Mouse (Mus musculus) mouse trophoblast stem cell (cell line): ENCODE measurements around the gene Ctbs.

Experiments
- in situ Hi-C, 2 experiments: fragments of 300-500 bp; cut with MseI, MboI; formaldehyde crosslinking; loops; 2 replicates in 1 of 2; 3 replicates in 1 of 2; pipeline ENCODE4 v1.15.1; 2025

Ctbs gene

GRCm38 (mm10) chr3:146433681-146434350, 15.8 kb upstream of the Ctbs start:
- in situ Hi-C loops: no loop called here

DNA sequence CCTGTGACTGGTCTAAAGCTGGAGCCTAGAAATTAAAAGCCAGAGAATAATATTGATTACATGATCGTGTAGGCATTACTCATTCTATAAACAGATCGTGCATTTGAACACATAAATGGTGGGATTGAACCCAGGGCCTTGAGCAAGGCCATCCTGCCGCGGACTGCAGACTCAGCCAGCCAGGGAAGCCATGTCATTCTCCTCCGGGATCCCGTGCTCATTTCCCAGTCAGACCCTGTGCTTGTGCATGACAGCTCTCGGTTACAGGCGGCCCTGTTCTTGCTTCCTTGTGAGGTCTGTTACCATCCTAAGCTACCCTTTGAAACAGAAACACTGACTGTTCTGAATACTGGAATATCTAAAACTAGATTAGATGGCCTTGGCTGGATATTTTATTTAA, 14.9 kb upstream of the Ctbs start:
- in situ Hi-C loops: no loop called here

DNA sequence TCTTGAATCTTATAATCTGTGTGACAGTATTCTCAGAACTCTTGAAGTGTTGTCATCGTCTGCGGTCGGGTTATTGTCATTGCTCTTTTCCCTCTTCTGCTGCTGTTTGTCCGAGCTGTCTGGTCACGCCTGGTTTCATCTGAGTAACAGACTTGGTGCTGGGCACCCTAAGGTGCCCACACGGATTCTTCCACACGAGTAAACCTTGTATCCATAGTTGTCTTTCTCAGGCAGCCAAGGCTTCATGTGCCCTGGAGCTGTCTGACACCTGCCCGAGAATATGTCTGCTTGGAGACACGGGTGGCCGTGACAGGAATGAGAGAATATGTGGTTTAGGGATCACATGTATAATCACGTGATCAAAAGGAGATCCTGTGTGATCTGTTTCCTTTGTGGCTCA, 14.1 kb upstream of the Ctbs start:
- in situ Hi-C loops: no loop called here

- in situ Hi-C loops: no loop called here
Measured at GRCm38 (mm10) chr3:146436114-146436513, 13.5 kb upstream of the Ctbs start.

DNA sequence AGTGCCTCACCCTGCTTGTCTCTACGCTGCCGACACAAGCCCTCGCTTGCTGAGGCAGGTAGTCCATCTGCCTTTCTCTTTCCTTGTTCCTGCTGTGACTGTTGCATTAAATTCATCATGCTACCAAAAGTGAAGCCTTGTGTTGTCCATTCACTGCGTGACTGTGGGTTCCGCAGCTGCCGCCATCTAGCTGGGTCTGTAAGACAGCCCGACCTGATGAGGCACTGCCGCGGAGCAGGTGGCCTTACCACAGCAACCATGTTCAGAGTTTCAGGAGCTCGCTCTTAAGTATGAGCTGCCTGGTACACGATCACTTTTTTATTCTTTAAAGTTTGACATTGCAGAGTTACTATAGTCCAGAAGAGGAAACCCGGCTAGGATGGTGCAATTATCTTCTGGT, 9.6 kb upstream of the Ctbs start:
- in situ Hi-C loops: no loop called here

GRCm38 (mm10) chr3:146440422-146440821, 9.2 kb upstream of the Ctbs start:
- in situ Hi-C loops: no loop called here

- in situ Hi-C loops: no loop called here
Measured at GRCm38 (mm10) chr3:146442484-146442883, 7.1 kb upstream of the Ctbs start.

GRCm38 (mm10) chr3:146442936-146443335, 6.7 kb upstream of the Ctbs start:
- in situ Hi-C loops: no loop called here

- in situ Hi-C loops: no loop called here
Measured at GRCm38 (mm10) chr3:146443380-146443779, 6.2 kb upstream of the Ctbs start.

GRCm38 (mm10) chr3:146444880-146445279, 4.7 kb upstream of the Ctbs start:
- in situ Hi-C loops: no loop called here

GRCm38 (mm10) chr3:146447156-146447555, 2.4 kb upstream of the Ctbs start:
- in situ Hi-C loops: no loop called here

DNA sequence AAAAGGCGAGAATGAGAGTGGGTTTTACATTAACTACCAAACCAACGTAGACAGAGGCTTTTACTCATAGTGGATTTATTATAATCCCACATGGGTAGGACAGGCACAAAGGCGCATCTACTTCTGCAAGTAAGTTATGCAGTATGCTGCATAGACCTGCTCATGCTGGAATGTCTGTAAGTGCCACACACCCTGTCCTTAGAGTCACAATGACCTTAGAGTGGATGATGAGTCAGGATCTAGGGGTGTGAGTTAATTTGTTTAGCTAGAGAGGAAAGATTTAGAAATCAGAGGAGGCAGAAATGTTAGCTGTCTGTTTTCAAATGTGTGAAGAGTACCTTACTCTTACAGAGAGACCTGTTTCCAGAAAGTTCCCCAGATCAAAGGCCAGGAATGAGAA, 2.0 kb upstream of the Ctbs start:
- in situ Hi-C loops: no loop called here

- in situ Hi-C loops: no loop called here
Measured at GRCm38 (mm10) chr3:146448372-146448771, 1.2 kb upstream of the Ctbs start.

DNA sequence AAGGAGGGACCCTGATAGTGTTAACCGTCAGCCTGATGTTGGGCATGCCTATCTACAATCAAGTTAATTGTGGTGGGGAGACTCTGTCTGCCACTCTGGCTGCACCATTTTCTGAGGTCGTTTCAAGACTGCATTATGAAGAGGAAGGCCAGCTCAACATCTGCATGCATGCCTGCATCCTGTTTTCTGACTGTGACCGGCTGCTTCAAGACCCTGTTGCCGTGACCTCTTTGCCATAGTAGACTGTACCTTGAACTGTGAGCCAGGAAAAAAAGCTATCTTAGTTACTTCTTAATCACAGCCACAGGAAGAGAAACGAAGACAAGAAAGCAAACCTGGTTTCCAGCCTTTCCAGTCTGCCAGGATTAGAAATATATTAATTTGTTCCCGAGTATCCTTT, 626 bp upstream of the Ctbs start:
- in situ Hi-C loops: no loop called here

- in situ Hi-C loops: no loop called here
Measured at GRCm38 (mm10) chr3:146450371-146450841, 811 bp downstream of the Ctbs start.

GRCm38 (mm10) chr3:146451375-146451774, 1.8 kb downstream of the Ctbs start:
- in situ Hi-C loops: no loop called here

- in situ Hi-C loops: no loop called here
Measured at GRCm38 (mm10) chr3:146462939-146463338, 13.3 kb downstream of the Ctbs start.

GRCm38 (mm10) chr3:146469226-146469625, 19.6 kb downstream of the Ctbs start:
- in situ Hi-C loops: no loop called here

- in situ Hi-C loops: no loop called here
Measured at GRCm38 (mm10) chr3:146472657-146473056, 23.1 kb downstream of the Ctbs start.

DNA sequence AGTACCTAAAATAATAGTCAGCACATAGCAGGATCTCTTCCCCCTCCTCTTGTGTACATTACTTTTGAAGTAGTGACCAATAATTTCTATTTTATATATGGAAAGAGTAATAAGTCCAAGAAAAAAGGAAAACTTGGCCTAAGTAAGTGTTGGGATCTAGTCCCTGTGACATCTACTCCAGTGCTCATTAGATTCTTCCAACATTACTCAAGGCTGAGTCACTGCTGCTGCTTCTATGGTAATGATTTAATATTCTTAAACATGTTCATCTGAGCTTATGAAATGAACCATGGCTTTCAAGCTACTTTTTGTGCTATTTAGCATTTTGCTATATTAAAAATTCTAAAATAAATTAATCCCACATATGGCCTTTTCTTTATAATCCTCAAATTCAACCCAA, 24.1 kb downstream of the Ctbs start:
- in situ Hi-C loops: no loop called here

DNA sequence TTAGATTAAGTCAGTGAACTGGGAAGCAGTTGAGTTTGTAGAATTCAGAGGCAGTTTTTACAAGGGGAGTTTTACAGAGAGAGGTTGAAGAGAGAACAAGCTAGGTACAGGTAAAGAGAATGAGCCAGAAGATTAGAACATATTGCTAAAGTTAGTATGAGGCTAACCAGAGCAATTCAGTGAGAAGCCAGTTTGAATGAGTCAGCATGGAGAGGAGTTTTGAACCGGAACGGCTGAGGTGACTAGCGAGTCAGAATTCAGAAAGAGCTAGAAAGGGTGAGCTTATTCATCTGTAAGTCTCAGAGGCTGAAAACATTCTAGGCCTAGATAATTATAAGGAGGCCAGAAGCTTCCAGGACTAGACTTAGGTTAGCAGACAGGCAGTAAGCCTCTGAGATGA, 24.8 kb downstream of the Ctbs start:
- in situ Hi-C loops: no loop called here

DNA sequence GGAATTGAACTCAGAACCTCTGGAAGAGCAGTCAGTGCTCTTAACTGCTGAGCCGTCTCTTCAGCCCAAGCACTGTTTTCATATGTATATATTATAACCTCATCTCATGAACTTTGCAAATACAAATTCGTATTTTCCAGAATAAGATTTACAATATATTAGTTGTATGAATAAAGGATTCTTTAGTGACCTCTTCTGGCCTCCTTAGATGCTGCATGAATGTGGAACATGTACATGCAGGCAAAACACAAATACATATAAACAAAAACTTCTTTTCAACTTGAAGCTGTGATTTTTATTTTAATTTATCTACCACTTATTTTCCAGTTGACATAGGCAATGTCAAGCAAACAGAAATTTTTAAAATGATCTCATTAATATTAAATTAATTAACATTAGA, 32.4 kb downstream of the Ctbs start:
- in situ Hi-C loops: loop anchor here (10.0 to 25.0 kb wide), 2 partner anchors 137 to 145 kb away; no protein-coding TSS in a partner anchor

GRCm38 (mm10) chr3:146486464-146486863, 36.9 kb downstream of the Ctbs start:
- in situ Hi-C loops: loop anchor here (10.0 to 25.0 kb wide), 2 partner anchors 142 to 149 kb away; no protein-coding TSS in a partner anchor

GRCm38 (mm10) chr3:146494941-146495340, 45.3 kb downstream of the Ctbs start:
- in situ Hi-C loops: loop anchor here in 1 of 2 experiments (25.0 kb wide), 1 partner anchor 158 kb away; no protein-coding TSS in a partner anchor
